Mouse (Mus musculus) limb, embryonic 10.5 days (tissue): Measurements from ENCODE around the gene Ccdc188. TPM values are rescaled to one million over a fixed set of nuclear protein-coding genes. Genes with fewer than 3 reads are reported as not detected.

Experiments
- DNase-seq: peaks from one replicate; pipeline ENCODE4 v3.0.0-alpha.2; 2017; ENCODE audit warnings: low spot score
- H3K27ac ChIP-seq: fragments of 300-500 bp; sonication (generic); 2 replicates; pipeline ENCODE4 v1.5.1; 2016; ENCODE audit warnings: mild to moderate bottlenecking
- H3K27me3 ChIP-seq: fragments of 300-500 bp; sonication (generic); 2 replicates; pipeline ENCODE4 v1.6.1; 2016; ENCODE audit warnings: low read depth, mild to moderate bottlenecking; ENCODE audit not compliant: poor library complexity, severe bottlenecking
- H3K36me3 ChIP-seq: fragments of 300-500 bp; sonication (generic); 2 replicates; pipeline ENCODE4 v1.6.1; 2016; ENCODE audit warnings: mild to moderate bottlenecking, moderate library complexity
- H3K4me1 ChIP-seq: fragments of 300-500 bp; sonication (generic); 2 replicates; pipeline ENCODE4 v1.6.1; 2016
- H3K4me3 ChIP-seq: fragments of 300-500 bp; sonication (generic); 2 replicates; pipeline ENCODE4 v1.5.1; 2016; ENCODE audit warnings: mild to moderate bottlenecking, moderate library complexity
- H3K9me3 ChIP-seq: fragments of 300-500 bp; sonication (generic); replicated peaks from 2 replicates; pipeline ENCODE4 v1.6.1; 2016; ENCODE audit warnings: mild to moderate bottlenecking
- WGBS: fragments of 180-500 bp; shearing (Covaris S2); methylation state at CpG from one replicate; pipeline ENCODE4 v1.1.7; 2016; 5-methylcytosine and 5-hydroxymethylcytosine counted together
- polyA plus RNA-seq: library from polyadenylated mRNA; unstranded; fragments of >200 nt; fragmentation: Nextera tagmentation; extraction: Ambion mirVana; gene quantifications from 2 replicates; pipeline ENCODE4 v1.2.1, GENCODE M21; 2016

Gene Ccdc188
- polyA plus RNA-seq, 1 experiment from 2014 or later = not detected

DNA sequence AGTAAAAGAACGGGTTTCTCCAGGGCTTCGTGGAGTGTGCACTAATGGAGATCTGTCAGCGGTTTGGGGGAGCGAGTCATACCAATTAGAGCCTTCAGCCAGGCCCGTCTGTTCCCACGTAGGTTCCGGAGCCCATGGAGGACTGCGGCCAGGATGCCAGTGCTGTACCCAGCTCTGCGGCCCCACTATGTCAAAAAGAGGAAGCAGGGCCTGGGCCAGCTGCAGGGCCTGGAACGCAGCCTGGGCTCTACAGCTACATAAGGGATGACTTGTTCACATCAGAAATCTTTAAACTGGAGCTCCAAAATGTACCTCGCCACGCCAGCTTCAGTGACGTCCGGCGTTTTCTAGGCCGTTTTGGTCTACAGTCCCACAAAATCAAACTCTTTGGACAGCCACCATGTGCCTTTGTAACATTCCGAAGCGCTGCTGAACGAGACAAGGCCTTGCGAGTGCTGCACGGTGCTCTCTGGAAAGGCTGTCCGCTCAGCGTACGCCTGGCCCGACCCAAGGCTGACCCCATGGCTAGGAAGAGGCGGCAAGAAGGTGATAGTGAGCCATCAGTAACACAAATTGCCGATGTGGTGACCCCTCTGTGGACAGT lies 31.8 kb downstream of the Ccdc188 start:
- peaks cover 76% of the 10 kb centered on the region for H3K36me3 ChIP-seq
- peak overlapping the region; percentile 99 for H3K27ac ChIP-seq
- no peaks in the 10 kb centered on the region for H3K27me3 ChIP-seq
- H3K9me3 ChIP-seq = no peaks in the 10 kb centered on the region
- H3K4me1 ChIP-seq = peaks cover 43% of the 10 kb centered on the region
- DNase-seq = peak; percentile 63
- H3K4me3 ChIP-seq = peak overlapping the region; percentile 98
- WGBS = 11% methylated on average over 27 of the region's 27 CpGs

DNA sequence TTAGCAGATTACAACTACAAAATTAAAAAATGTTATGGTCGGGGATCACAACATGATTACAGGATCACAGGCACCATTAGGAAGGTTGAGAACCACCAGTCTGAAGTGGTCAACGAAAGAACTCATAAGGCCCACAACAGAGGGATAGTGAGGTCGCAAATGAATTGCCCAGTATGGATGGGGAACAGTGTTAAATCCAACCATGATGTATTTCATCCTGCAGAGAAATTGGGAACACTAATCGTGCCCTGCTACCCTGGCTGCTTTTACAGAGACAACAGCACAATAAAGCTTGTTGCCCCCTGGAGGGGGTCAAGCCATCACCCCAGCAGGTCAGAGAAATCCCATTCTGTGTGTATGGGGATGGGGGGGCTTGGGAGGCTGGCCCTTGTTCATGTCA lies 32.6 kb downstream of the Ccdc188 start:
- no peak overlapping the region for H3K27ac ChIP-seq
- 81% methylated on average over 4 of the region's 4 CpGs for WGBS
- no peaks in the 10 kb centered on the region for H3K9me3 ChIP-seq
- peaks cover 76% of the 10 kb centered on the region for H3K36me3 ChIP-seq
- H3K4me3 ChIP-seq = peak overlapping the region; percentile 98
- H3K4me1 ChIP-seq = peaks cover 43% of the 10 kb centered on the region
- DNase-seq = no peak
- H3K27me3 ChIP-seq = no peaks in the 10 kb centered on the region

DNA sequence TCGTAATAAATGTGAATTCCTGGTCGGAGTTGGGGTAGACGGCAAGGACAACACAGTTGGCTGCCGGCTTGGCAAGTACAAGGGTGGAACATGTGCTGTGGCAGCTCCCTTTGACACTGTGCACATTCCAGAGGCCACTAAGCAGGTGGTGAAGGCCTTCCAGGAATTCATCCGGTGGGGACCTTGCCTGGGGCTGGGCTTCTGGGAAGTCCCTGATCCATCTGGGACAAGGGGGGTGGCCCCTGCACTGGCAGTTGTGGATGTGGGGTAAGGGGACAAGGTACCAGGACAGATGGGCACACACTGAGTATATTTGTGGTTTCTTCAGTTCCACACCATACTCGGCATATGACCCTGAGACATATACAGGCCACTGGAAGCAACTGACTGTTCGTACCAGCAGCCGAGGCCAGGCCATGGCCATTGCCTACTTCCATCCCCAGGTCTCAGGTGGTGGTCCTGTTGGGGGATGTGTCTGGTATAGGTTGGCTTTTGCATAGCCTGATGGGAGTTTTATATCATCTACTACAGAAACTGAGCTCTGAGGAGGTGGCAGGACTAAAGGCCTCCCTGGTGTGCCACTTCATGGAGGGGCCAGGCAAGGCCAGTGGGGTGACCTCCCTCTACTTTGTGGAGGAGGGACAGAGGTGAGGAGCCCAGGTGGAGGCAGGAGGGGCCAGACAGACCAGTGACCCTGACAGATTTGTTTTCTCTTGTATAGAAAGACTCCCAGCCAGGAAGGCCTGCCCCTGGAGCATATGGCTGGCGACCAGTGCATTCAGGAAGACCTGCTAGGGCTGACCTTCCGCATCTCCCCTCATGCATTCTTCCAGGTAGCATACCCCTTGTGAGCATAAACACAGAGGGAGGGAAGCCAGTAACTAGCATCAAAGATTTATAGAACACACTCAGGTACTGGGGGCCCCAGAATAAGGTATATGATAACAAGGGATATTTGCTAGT lies 33.4 kb downstream of the Ccdc188 start:
- WGBS = 78% methylated on average over 10 of the region's 10 CpGs
- Histone ChIP-seq H3K27me3 (no peaks in the 10 kb centered on the region), H3K4me3 (peak overlapping the region; percentile 98), H3K27ac (0 out of 2 replicates have a peak overlapping the region, but pooled peaks have one; percentile 44), H3K4me1 (peaks cover 38% of the 10 kb centered on the region), H3K9me3 (no peaks in the 10 kb centered on the region), H3K36me3 (peaks cover 76% of the 10 kb centered on the region)
- no peak for DNase-seq

DNA sequence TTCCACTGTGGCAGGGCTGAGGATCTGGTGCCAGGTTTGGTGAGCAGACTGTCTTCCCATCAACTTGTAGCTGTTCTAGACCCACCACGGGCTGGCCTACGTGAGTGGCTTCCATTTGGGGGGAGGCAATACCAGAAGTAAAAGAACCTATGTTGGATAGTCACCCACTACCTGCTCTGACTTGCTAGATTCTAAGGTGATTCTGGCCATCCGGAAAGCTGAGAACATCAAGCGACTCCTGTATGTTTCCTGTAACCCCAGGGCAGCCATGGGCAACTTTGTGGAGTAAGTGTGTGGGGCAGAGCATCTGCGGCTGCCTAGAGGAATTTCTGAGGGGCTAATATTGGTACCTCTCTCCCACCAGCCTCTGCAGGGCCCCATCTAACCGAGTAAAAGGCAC lies 35.1 kb downstream of the Ccdc188 start:
- H3K36me3 ChIP-seq = peaks cover 80% of the 10 kb centered on the region
- H3K27me3 ChIP-seq = no peaks in the 10 kb centered on the region
- 90% methylated on average over 6 of the region's 6 CpGs for WGBS
- H3K27ac ChIP-seq = no peak overlapping the region
- DNase-seq = no peak
- H3K4me1 ChIP-seq = peaks cover 26% of the 10 kb centered on the region
- H3K9me3 ChIP-seq = no peaks in the 10 kb centered on the region
- no peak overlapping the region for H3K4me3 ChIP-seq

DNA sequence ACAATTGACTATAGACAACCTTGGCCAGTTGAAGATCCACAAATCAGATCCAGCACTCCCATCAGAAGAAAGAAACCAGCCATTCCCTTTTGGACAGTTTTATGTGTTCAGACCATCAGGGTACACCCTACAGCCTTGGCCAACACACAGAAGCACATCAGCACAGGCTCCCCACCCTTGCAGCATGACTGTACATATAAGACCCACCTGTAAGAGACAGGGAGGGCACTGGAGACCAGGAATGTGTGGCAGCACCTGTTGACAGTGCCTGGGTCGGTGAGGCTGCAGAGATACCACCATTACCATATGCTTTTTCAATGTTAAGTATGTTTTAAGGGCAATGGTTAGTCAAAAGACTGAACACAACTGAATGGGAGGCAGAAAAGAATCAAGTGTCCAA lies 36.2 kb downstream of the Ccdc188 start:
- no peak overlapping the region for H3K27ac ChIP-seq
- no peaks in the 10 kb centered on the region for H3K27me3 ChIP-seq
- peaks cover 91% of the 10 kb centered on the region for H3K36me3 ChIP-seq
- H3K4me3 ChIP-seq = no peak overlapping the region
- peaks cover 26% of the 10 kb centered on the region for H3K4me1 ChIP-seq
- no peaks in the 10 kb centered on the region for H3K9me3 ChIP-seq
- no peak for DNase-seq
- 92% methylated on average over 1 of the region's 1 CpGs for whole genome bisulfite sequencing

DNA sequence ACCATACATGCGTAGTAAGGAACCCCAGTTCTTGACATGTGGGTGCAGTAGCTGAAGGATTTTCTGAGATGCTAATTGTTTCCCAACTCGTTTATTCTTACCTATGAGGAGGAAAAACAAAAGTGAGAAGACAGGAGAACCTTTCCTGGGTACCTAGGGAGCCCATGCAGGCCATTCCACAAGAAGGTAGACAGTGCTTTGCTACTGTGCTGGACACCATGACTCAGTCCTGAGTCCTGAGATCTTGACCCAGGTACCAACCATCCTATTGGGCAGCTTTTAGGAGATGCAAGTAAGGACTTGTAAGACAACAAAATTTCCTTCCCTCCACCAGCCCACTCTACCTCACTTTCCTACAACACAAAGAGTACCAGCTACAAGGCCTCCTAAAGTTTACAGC lies 40.5 kb downstream of the Ccdc188 start, which contains the start of gene Gm49776:
Gene Gm49776, minus strand, starts transcription at position 101 of the 400 bp plus-strand sequence.
- Histone ChIP-seq H3K9me3 (no peaks in the 10 kb centered on the region), H3K27ac (no peak within 1 kb of the TSS), H3K4me1 (no peaks in the 10 kb centered on the region), H3K4me3 (no peak within 1 kb of the TSS), H3K27me3 (no peaks in the 10 kb centered on the region), H3K36me3 (peaks cover 98% of the 10 kb centered on the region)
- 95% methylated on average over 2 of the region's 2 CpGs for WGBS
- no peak for DNase-seq

DNA sequence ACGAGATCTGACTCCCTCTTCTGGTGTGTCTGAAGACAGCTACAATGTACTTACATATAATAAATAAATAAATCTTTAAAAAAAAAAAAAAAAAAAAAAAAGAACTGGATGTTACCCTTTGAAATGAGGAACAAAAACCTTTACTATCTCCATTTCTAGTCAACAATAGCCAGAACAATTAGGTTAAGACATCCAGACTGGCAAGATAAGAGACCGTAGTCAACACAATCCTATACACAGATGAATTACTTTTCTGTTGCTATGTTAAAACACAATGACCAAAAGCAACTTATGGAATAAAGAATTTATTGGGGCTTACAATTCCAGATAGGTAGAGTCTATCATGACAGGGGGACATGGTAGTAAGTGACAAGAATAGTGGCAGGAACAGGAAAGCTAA lies 47.3 kb downstream of the Ccdc188 start:
- no peak overlapping the region for H3K27ac ChIP-seq
- 82% methylated on average over 2 of the region's 2 CpGs for WGBS
- H3K36me3 ChIP-seq = peaks cover 97% of the 10 kb centered on the region
- no peak for DNase-seq
- H3K27me3 ChIP-seq = no peaks in the 10 kb centered on the region
- no peak overlapping the region for H3K4me3 ChIP-seq
- H3K4me1 ChIP-seq = no peaks in the 10 kb centered on the region
- H3K9me3 ChIP-seq = no peaks in the 10 kb centered on the region

DNA sequence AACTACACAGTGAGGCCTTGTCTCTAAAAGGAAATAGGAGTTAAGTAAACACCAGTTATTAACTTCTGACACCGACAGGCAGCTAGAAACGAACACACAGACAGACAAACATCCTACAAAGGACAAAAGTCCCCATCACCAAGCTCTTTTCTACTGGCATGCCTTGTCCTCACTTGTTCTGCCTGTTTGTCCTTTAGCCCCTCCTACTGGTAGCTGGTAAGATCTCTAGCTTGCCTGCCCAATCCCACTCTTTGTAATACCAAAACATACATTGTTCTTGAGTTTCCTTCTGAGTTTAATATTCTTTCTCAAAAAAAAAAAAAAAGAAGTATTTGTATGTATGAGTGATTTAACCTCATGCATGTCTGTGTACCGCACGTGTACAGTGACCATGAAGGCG lies 50.5 kb downstream of the Ccdc188 start:
- H3K27ac ChIP-seq = no peak overlapping the region
- peaks cover 98% of the 10 kb centered on the region for H3K36me3 ChIP-seq
- no peak for DNase-seq
- no peaks in the 10 kb centered on the region for H3K27me3 ChIP-seq
- WGBS = 94% methylated on average over 5 of the region's 5 CpGs
- no peaks in the 10 kb centered on the region for H3K4me1 ChIP-seq
- H3K9me3 ChIP-seq = no peaks in the 10 kb centered on the region
- H3K4me3 ChIP-seq = no peak overlapping the region

Other genes with a start within 250 kb of the Ccdc188 start
- not detected in 2 replicates for gene Vpreb2, start 237.5 kb upstream of the Ccdc188 start, polyA plus RNA-seq
- gene Dgcr6, start 165.0 kb upstream of the Ccdc188 start, polyA plus RNA-seq = 160 and 168 TPM in 2 replicates
- 16.6 and 19.4 TPM in 2 replicates for gene Prodh, start 127.7 kb upstream of the Ccdc188 start, polyA plus RNA-seq
- 1.3 and 3.8 TPM in 2 replicates for gene Rtn4r, start 90.2 kb upstream of the Ccdc188 start, polyA plus RNA-seq
- 14.1 and 16.7 TPM in 2 replicates for gene Zdhhc8, start 17.3 kb downstream of the Ccdc188 start, polyA plus RNA-seq
- 118 and 122 TPM in 2 replicates for gene Trmt2a, start 30.8 kb downstream of the Ccdc188 start, polyA plus RNA-seq
- gene Ranbp1, start 30.9 kb downstream of the Ccdc188 start, polyA plus RNA-seq = 1,185 and 1,368 TPM in 2 replicates
- 2.5 TPM in 1 of 2 replicates, not detected in the other for gene Gm49776, start 40.4 kb downstream of the Ccdc188 start, polyA plus RNA-seq
- 46.5 and 51.3 TPM in 2 replicates for gene Dgcr8, start 71.4 kb downstream of the Ccdc188 start, polyA plus RNA-seq
- 20.2 and 23.7 TPM in 2 replicates for gene Tango2, start 130.2 kb downstream of the Ccdc188 start, polyA plus RNA-seq
- gene Arvcf, start 130.3 kb downstream of the Ccdc188 start, polyA plus RNA-seq = 44.8 and 56.1 TPM in 2 replicates
- 29.6 and 32.2 TPM in 2 replicates for gene Txnrd2, start 208.5 kb downstream of the Ccdc188 start, polyA plus RNA-seq
- 54.7 and 61.1 TPM in 2 replicates for gene Comt, start 209.0 kb downstream of the Ccdc188 start, polyA plus RNA-seq